Mouse (Mus musculus): Measurements from ENCODE around the gene Adamts9. TPM values are rescaled to one million over a fixed set of nuclear protein-coding genes. Genes with fewer than 3 reads are reported as not detected.

Gene Adamts9
- total RNA-seq, 4 experiments from 2014 or later, result 8.3 to 10.0 (median 8.8) TPM

- no peak for DNase-seq (ENCODE audit: low spot score in 2 of 2)
Observed at GRCm38 (mm10) chr6:92810628-92811027, 132.7 kb downstream of the Adamts9 start.

DNA sequence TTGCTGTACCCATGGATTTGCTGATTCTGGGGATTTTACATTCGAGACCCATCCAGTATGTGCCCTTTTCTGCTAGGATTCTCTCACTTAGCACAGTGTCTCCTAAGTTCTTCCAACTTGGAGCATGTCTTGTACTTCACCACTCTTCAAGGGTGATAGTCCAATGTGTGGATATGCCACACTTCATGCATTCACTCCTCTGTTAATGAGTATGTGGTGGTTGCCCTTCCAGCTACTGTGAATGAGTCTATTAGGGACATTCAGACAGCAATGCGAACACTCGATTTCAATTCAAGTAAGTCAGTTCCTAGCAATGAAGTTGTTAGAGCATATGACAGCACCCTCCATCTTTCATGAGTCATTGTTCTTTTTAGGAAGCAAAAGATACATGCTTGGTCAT lies 133.5 kb downstream of the Adamts9 start:
- no peak for DNase-seq (ENCODE audit: low spot score in 2 of 2)

GRCm38 (mm10) chr6:92804254-92804971 lies 138.9 kb downstream of the Adamts9 start:
- no peak for DNase-seq (ENCODE audit: low spot score in 2 of 2)

DNA sequence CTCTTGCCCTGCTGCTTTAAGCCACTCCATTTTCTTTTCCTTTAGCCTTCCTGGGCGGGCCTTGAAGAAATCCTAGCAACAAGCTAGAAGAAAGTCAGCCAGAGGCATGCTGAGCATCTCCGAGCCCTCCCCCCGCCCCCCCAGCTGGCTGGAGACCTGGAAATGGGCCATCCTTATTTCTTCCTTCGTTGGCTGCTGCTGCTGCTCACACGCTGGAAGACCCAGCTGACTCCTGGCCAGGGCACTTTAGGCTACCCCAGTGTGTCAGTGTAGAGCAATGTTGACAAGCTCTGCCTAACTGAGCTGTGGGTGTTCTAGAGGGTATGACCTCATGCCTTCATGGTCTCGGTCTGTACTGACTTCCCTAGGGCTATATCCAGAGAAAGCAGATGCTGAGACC lies 140.1 kb downstream of the Adamts9 start:
- DNase-seq (ENCODE audit: low spot score in 2 of 2), result no peak

- DNase-seq (ENCODE audit: low spot score in 2 of 2), result no peak
Observed at GRCm38 (mm10) chr6:92802421-92802820, 140.9 kb downstream of the Adamts9 start.

- DNase-seq (ENCODE audit: low spot score in 2 of 2), result no peak
Observed at GRCm38 (mm10) chr6:92801462-92801861, 141.8 kb downstream of the Adamts9 start.

GRCm38 (mm10) chr6:92793804-92794203 lies 149.5 kb downstream of the Adamts9 start:
- no peak for DNase-seq (ENCODE audit: low spot score in 2 of 2)

DNA sequence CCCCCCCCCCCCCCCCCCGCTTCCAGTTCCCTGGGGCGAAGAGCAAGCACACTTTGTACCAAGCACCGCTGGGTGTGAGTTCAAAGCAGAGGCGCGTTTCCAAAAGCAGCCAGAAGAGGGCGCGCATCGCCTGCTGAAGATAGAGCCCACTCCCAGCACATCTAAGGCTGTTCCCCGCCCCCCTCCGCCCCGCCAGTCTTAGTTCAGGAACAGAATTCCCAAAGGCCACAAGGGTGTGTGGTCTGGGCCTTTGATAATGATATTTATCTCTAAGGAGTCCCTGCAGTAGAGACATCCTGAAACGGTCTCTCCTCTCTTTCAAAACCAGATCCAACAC lies 155.9 kb downstream of the Adamts9 start:
- DNase-seq (ENCODE audit: low spot score in 2 of 2), result peak; percentile 75 to 94

GRCm38 (mm10) chr6:92786701-92787375 lies 156.5 kb downstream of the Adamts9 start:
- no peak for DNase-seq (ENCODE audit: low spot score in 2 of 2)

GRCm38 (mm10) chr6:92784782-92785181 lies 158.5 kb downstream of the Adamts9 start:
- DNase-seq (ENCODE audit: low spot score in 2 of 2), result peak; percentile 15 to 74

- no peak for DNase-seq (ENCODE audit: low spot score in 2 of 2)
Observed at GRCm38 (mm10) chr6:92781446-92781845, 161.8 kb downstream of the Adamts9 start.

- DNase-seq (ENCODE audit: low spot score in 2 of 2), result no peak
Observed at GRCm38 (mm10) chr6:92779935-92780205, 163.4 kb downstream of the Adamts9 start.

- no peak for DNase-seq (ENCODE audit: low spot score in 2 of 2)
Observed at GRCm38 (mm10) chr6:92779140-92779934, 164.0 kb downstream of the Adamts9 start.

DNA sequence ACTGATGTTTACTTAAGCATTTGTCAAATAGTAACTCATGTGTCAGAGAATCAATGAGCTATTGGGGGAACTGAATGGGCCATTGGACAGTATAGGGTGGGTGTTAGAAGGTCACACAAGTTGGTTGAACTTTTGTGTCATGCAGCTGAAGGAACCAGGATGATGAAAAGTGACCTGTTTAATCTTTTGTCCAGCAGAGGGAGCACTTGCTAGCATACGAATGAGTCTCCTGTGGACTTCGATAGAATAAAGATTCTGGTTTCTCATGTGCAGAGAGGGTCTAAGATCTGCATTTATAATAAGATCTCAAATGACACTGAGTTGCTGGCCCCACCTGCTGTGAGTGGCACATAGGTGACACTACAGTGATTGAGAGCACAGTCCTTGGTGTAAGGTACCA lies 166.9 kb downstream of the Adamts9 start:
- peak in 1 of 2 experiments; percentile 24 for DNase-seq (ENCODE audit: low spot score in 2 of 2)

- DNase-seq (ENCODE audit: low spot score in 2 of 2), result no peak
Observed at GRCm38 (mm10) chr6:92762372-92762771, 180.9 kb downstream of the Adamts9 start.

DNA sequence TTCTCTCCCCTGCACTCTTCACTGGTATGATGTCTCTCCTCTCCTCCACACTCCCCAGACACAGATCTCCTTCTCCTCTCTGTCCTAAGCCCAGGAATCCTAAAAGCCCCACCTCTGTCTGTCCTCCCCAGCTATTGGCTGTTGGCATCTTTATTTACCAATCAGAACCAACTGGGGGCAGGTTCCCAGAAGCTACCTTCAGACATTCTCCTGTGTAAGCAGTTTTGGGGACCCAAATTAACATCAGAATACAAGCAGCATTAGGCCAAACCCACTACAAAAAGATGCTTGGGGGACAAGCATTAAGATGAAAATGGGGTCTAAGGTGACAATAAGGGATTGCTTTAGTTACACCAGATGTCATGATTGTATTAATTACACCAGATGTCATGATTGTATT lies 183.7 kb downstream of the Adamts9 start:
- no peak for DNase-seq (ENCODE audit: low spot score in 2 of 2)

- no peak for DNase-seq (ENCODE audit: low spot score in 2 of 2)
Observed at GRCm38 (mm10) chr6:92755826-92756225, 187.5 kb downstream of the Adamts9 start.

DNA sequence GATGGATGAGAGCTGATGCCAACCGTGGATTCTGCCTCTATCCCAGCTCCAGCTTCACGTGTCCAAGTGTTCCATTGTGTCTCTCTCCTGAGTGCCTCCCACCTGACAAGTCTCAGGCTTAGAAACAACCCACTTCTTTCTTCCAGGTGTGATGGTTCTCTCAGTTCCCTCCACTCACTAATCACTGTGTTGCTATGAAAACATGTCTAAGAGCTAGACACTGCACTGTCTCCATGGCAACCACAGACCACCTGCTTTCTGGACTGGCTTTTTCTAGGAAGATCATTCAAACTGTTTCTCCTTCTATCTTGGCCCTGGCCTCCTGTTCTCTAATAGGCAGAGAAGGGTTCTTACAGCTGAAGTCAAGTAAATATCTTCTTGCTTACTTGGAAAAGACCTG lies 190.6 kb downstream of the Adamts9 start:
- no peak for DNase-seq (ENCODE audit: low spot score in 2 of 2)

GRCm38 (mm10) chr6:92749420-92749819 lies 193.9 kb downstream of the Adamts9 start:
- DNase-seq (ENCODE audit: low spot score in 2 of 2), result no peak

- peak; percentile 67 to 85 for DNase-seq (ENCODE audit: low spot score in 2 of 2)
Observed at GRCm38 (mm10) chr6:92743605-92744004, 199.7 kb downstream of the Adamts9 start.

DNA sequence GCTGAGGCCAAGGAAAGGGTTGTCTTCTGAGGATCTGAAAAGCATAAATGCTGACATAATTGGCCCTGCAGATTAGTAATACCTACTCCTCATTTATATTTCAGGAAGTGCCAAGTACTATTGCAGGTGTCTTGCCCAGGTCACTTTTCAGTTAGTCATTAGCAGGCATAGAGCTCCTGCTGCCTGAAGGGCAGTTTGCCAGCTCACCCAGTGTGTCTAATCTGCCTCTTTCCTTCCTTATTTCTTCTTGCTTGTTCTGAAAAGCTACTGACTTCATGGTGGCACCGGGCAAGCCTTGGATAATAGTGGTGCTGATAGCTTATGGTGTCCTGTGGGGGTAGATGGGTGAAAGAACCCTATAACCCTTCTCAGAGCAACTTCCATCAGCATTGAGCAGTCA lies 206.2 kb downstream of the Adamts9 start:
- no peak for DNase-seq (ENCODE audit: low spot score in 2 of 2)

DNA sequence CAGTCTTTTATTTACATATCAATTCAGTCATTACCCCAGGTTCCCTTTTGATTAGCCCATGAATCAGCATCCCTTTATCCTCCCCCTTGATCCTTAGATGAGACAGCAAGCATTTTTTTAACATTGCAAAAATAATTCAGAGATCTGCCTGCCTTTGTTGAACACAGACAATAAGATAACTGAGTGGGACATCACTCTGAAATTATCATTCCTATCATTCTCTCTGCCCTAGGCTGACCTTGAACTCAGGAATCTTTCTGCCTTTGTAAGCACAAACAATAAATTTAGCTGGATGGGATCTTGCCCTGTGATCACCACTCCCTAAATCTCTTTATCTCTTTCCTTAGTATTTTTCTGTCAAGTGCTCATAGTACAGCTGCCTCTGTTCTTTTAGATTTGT lies 209.6 kb downstream of the Adamts9 start:
- DNase-seq (ENCODE audit: low spot score in 2 of 2), result no peak

DNA sequence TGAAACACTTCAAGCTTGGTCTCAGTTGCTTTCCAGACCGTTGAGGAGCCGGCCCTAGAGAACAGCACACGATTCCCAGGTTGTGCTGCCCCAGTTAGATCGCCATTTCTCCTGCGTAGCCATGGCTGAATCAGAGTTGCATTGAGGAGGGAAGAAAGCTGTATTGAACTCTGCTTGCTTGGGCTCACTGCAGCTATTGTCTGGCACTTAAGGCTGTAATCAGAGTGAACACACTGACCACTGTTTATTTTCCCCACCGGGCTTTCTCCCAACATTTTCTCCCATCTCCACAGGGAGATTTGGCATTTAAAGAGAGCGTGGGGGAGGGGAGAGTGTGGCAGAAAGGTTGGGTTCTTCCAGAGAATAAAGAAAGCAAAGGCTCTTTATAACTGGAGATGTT lies 214.8 kb downstream of the Adamts9 start:
- peak in 1 of 2 experiments; percentile 44 for DNase-seq (ENCODE audit: low spot score in 2 of 2)

Measured in layer of hippocampus, adult 8-10 months (tissue).